Mouse (Mus musculus) heart, embryonic 15.5 days (tissue): ENCODE measurements around the gene Phyhipl. TPM values are rescaled to one million over a fixed set of nuclear protein-coding genes. Genes with fewer than 3 reads are reported as not detected.

Experiments
- ATAC-seq: fragments of 200-750 bp; cut with Nextera tagmentation; replicated peaks from 2 replicates; pipeline ENCODE4 v1.8.0; 2017; ENCODE audit warnings: low read depth, moderate TSS enrichment; ENCODE audit not compliant: insufficient number of reproducible peaks, insufficient read depth, low FRiP score
- H3K27ac ChIP-seq: fragments of 300-500 bp; sonication (generic); 2 replicates; pipeline ENCODE4 v1.5.1; 2015; ENCODE audit warnings: mild to moderate bottlenecking, inconsistent platforms
- H3K27me3 ChIP-seq: fragments of 300-500 bp; sonication (generic); 2 replicates; pipeline ENCODE4 v1.6.1; 2015; ENCODE audit warnings: inconsistent platforms
- H3K36me3 ChIP-seq: fragments of 300-500 bp; sonication (generic); 2 replicates; pipeline ENCODE4 v1.6.1; 2015; ENCODE audit warnings: mild to moderate bottlenecking, inconsistent platforms
- H3K4me1 ChIP-seq: fragments of 300-500 bp; sonication (generic); replicated peaks from 2 replicates; pipeline ENCODE4 v1.6.1; 2015; ENCODE audit warnings: inconsistent platforms
- H3K4me2 ChIP-seq: fragments of 300-500 bp; sonication (generic); 2 replicates; pipeline ENCODE4 v1.6.1; 2015; ENCODE audit warnings: inconsistent platforms, mild to moderate bottlenecking, moderate library complexity
- H3K4me3 ChIP-seq: fragments of 300-500 bp; sonication (generic); 2 replicates; pipeline ENCODE4 v1.5.1; 2015; ENCODE audit warnings: mild to moderate bottlenecking, inconsistent platforms
- H3K9ac ChIP-seq: fragments of 300-500 bp; sonication (generic); 2 replicates; pipeline ENCODE4 v1.6.1; 2015; ENCODE audit warnings: mild to moderate bottlenecking, inconsistent platforms
- H3K9me3 ChIP-seq: fragments of 300-500 bp; sonication (generic); replicated peaks from 2 replicates; pipeline ENCODE4 v1.6.1; 2016; ENCODE audit warnings: inconsistent platforms
- WGBS: fragments of 180-500 bp; shearing (Covaris S2); methylation state at CpG from one replicate; pipeline ENCODE4 v1.1.7; 2015; ENCODE audit warnings: mixed read lengths; 5-methylcytosine and 5-hydroxymethylcytosine counted together
- polyA plus RNA-seq: library from polyadenylated mRNA; unstranded; fragments of >200 nt; fragmentation: Nextera tagmentation; extraction: Ambion mirVana; gene quantifications from 2 replicates; pipeline ENCODE4 v1.2.1, GENCODE M21; 2015

Gene Phyhipl
- polyA plus RNA-seq, 1 experiment from 2014 or later, result 1.4 TPM

DNA sequence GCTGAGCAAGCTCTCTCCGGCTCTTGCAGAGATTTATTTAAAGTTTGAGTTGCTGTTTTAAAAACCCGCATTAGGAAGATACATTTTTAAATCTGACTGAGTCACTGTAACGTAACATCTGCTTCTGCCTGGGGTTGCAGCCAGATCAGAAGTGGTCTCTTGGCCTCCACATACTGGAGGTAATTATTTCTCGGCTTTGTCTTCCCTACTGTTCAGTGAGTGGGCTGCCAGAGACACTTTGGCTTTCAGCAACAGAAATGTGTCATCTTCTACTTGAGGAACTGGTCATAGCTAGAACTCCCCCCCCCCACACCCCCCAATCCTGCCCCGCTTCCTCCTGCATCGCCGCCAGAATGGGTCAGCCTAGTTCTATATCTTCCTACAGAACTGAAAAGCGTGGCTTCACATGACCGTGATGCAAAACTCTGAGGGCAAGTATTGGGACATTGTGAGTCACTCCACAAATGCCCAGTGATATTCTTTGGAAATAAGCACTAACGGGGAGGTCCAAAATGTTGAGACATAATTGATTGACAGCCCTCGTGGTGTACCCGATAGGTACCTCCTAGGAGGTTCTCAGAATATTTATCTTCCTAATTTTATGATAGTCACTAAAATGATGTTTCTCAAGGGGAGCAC, 125.5 kb downstream of the Phyhipl start:
- Histone ChIP-seq H3K27ac (no peak overlapping the region), H3K36me3 (0 out of 2 replicates have a peak, but pooled peaks cover 3% of the 10 kb centered on the region), H3K9me3 (no peaks in the 10 kb centered on the region), H3K9ac (no peak overlapping the region), H3K4me3 (no peak overlapping the region), H3K4me1 (no peaks in the 10 kb centered on the region), H3K4me2 (no peak overlapping the region), H3K27me3 (no peaks in the 10 kb centered on the region)
- ATAC-seq, result no peak
- 77% methylated on average over 12 of the region's 12 CpGs for WGBS

DNA sequence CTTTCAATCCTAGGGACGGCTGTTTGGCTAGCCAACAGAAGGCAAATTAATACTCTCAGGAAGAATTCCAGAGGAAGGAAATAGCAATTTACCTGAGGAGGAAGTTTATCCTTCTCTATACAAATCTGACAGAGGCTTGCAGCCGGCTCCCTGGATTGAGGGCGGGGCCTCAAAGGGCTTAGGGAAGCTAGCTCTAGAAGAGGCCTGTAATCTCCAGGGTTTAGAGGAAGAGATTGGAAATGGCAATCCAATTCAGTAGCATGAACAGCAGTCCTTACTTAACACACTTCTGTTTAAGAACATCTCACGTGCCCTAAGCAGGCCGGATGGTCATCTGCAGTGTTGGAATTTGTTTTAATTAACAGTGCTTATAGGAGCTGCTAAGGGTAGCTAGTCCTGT, 134.4 kb downstream of the Phyhipl start:
- no peak for ATAC-seq
- no peak overlapping the region for H3K9ac ChIP-seq
- WGBS, result 29% methylated on average over 5 of the region's 5 CpGs

DNA sequence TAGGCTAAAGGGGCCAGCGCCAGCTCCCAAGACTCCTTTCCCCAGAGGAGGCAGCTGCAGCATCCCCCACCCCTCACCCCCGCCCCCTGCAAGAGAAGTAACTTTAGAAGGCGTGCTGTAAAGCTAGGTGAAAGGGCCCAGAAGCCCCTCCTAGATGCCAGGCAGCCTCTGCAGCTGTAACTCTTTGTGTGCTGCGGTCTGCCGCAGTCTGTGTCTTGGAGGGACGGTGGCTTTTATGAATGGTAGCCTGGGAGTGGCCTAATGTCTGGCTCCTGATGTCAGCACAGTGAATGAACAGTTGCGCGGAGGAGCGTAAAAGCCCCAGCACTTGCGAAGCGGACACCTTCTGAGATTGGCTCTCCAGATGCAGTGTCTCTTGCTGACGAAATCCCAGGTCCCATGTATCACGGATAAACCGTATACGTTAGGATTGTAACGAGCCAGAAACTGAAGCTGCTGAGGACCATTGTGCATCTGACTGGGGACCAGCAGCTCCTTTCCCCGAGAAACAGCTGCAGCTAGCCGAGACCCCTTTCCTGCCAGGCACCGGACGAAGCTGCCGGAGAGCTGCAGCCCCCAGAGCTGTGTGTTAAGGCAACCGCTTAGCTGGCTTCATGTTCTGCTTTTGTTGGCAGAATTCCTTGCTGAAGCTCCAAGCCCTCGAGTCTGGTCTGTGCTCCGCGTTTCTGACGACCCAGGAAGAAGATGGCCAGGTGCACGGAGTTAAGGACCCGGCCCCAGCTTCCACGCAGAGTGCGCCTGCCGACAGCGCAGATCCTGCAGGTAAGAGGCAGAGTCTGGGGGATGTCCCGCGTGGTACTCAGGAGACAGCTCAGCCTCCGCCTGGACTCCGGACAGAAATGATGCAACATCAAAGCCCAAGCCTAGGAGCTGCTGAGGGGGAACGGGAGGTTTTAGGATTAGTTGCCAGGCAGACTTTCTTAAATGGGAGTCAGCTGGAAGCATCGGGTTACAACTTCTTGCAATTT, 135.3 kb downstream of the Phyhipl start:
- peaks cover 17% of the 10 kb centered on the region for H3K4me1 ChIP-seq
- peak overlapping the region; percentile 72 for H3K4me2 ChIP-seq
- peak overlapping the region; percentile 50 for H3K27ac ChIP-seq
- H3K9me3 ChIP-seq, result no peaks in the 10 kb centered on the region
- peaks cover 8% of the 10 kb centered on the region; the same call in 1 of the 2 replicates for H3K27me3 ChIP-seq
- 0 out of 2 replicates have a peak, but pooled peaks cover 1% of the 10 kb centered on the region for H3K36me3 ChIP-seq
- peak overlapping the region; percentile 32; the same call in 1 of the 2 replicates for H3K9ac ChIP-seq
- H3K4me3 ChIP-seq, result peak overlapping the region; percentile 41
- WGBS, result 2% methylated on average over 38 of the region's 38 CpGs
- peak; percentile 35; the same call in 1 of the 2 replicates for ATAC-seq

More for the DNA sequence above, 134.4 kb downstream of the Phyhipl start:
- peak overlapping the region; percentile 41 for H3K4me3 ChIP-seq
- 0 out of 2 replicates have a peak, but pooled peaks cover 3% of the 10 kb centered on the region for H3K36me3 ChIP-seq
- peaks cover 17% of the 10 kb centered on the region for H3K4me1 ChIP-seq
- peaks cover 8% of the 10 kb centered on the region; the same call in 1 of the 2 replicates for H3K27me3 ChIP-seq
- H3K4me2 ChIP-seq, result peak overlapping the region; percentile 72
- no peak overlapping the region for H3K27ac ChIP-seq
- no peaks in the 10 kb centered on the region for H3K9me3 ChIP-seq

DNA sequence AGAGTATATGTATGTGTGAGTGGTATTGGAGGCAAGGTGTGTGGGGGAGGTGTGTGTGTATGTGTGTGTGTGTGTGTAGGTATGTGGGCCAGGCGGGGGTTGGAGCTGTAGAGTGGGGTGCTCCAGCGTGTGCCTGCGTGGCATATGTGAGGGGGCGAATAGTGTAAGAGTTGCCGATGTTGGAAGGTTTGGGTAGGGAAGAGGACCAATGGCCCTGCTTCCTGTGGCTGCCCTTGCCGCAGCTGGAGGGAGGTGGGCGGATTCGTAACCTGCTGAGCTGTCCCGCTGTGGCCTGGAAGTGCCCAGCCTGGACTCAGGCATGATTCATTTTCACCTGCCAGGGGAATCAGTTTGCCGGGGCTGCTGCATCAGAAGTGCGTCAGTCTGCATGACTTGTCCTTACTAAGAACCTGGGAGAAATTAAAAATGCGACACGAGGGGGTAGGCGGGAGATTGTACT, 136.1 kb downstream of the Phyhipl start:
- H3K27ac ChIP-seq, result no peak overlapping the region
- no peak overlapping the region for H3K9ac ChIP-seq

DNA sequence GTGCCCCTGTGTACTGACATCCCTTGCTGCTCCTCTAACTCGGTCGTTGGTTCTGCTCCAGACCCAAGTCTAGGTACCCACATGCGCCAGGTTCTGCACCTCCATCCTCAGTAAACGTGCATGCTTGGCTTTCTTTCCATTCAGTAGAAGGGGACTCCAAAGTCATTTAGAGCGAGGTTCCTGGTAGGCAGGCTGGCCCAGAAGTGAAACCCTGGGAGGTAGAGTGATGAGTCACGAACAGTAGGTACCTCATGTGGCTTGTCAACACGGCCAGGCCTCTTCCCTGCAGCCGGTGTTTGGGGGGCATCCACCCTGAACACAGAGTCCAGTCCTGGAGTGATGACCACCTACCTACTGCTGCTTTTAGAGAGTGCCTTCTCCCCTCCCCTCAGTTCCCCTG, 139.1 kb downstream of the Phyhipl start:
- WGBS, result 82% methylated on average over 8 of the region's 8 CpGs
- H3K27me3 ChIP-seq, result peaks cover 8% of the 10 kb centered on the region; the same call in 1 of the 2 replicates

More for the DNA sequence above, 136.1 kb downstream of the Phyhipl start:
- no peak for ATAC-seq
- Histone ChIP-seq H3K9me3 (no peaks in the 10 kb centered on the region), H3K36me3 (no peaks in the 10 kb centered on the region), H3K27me3 (peaks cover 8% of the 10 kb centered on the region; the same call in 1 of the 2 replicates), H3K4me3 (peak overlapping the region; percentile 41), H3K4me2 (peak overlapping the region; percentile 72), H3K4me1 (peaks cover 17% of the 10 kb centered on the region)
- WGBS, result 17% methylated on average over 14 of the region's 14 CpGs

DNA sequence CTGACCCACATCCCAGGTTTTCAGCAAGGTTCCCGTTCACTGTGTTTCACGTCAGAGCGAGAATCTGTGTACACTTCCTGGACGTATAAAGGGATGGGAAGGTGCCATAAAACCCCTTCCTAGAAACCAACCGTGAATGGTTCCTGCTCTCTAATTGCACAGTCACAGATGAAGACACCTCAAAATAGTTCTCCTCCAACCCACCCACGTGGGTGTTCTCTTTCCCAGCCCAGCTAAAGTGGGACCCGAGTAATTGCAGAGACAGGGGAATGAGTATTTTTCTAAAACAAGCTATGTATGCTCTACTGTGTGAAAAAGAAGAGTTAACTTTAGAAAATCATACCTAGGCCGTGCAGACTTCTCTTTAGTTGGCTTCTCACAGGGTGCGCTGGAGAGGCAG, 140.9 kb downstream of the Phyhipl start:
- no peaks in the 10 kb centered on the region for H3K9me3 ChIP-seq
- peaks cover 4% of the 10 kb centered on the region for H3K4me1 ChIP-seq
- H3K4me2 ChIP-seq, result no peak overlapping the region
- no peak overlapping the region for H3K9ac ChIP-seq
- no peak for ATAC-seq
- H3K4me3 ChIP-seq, result no peak overlapping the region
- H3K36me3 ChIP-seq, result no peaks in the 10 kb centered on the region
- H3K27me3 ChIP-seq, result 0 out of 2 replicates have a peak, but pooled peaks cover 4% of the 10 kb centered on the region
- no peak overlapping the region for H3K27ac ChIP-seq
- 77% methylated on average over 9 of the region's 9 CpGs for WGBS

More for the DNA sequence above, 139.1 kb downstream of the Phyhipl start:
- ATAC-seq, result no peak
- Histone ChIP-seq H3K36me3 (no peaks in the 10 kb centered on the region), H3K4me2 (no peak overlapping the region), H3K4me1 (peaks cover 17% of the 10 kb centered on the region), H3K27ac (no peak overlapping the region), H3K9me3 (no peaks in the 10 kb centered on the region), H3K9ac (no peak overlapping the region), H3K4me3 (no peak overlapping the region)

DNA sequence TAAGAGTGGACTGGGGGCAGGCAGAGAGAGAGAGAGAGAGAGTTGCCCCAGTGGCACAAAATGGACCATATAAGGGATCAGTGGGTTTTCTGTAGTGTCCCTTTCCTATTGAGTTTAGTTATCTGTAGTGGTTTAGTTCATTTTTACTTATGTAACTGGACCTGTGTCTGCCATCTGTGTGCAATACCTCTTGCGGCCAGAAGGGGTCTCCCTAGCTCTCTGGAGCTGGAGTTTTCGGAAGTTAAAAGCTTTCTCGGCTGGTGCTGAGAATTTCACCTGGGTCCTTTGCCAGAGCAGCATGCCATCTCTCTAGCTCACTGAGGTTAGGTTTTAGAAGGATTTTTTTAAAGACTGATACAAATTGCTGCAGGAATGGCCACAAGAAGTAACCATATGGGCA, 147.9 kb downstream of the Phyhipl start:
- no peak for ATAC-seq
- Histone ChIP-seq H3K27me3 (no peaks in the 10 kb centered on the region), H3K27ac (no peak overlapping the region), H3K9ac (no peak overlapping the region), H3K36me3 (no peaks in the 10 kb centered on the region), H3K4me1 (peaks cover 3% of the 10 kb centered on the region; the same call in 1 of the 2 replicates), H3K4me3 (no peak overlapping the region), H3K9me3 (no peaks in the 10 kb centered on the region), H3K4me2 (no peak overlapping the region)
- 83% methylated on average over 3 of the region's 3 CpGs for WGBS

Other genes starting within 250 kb of the Phyhipl start
- 10.1 and 11.5 TPM in 2 replicates for gene Fam13c, start 215.5 kb downstream of the Phyhipl start, polyA plus RNA-seq